Mouse (Mus musculus): ENCODE results near the gene Mrgbp.

Mrgbp gene

GRCm38 (mm10) chr2:180583154-180583507 lies 2.0 kb downstream of the Mrgbp start:
- in situ Hi-C loops (cut with MboI, MseI) = loop anchor here (5.0 to 10.0 kb wide), 2 partner anchors 122 to 159 kb away; partner anchors contain the start of gene Dido1 (in 1 of the 2)

GRCm38 (mm10) chr2:180588736-180589122 lies 7.6 kb downstream of the Mrgbp start:
- in situ Hi-C loops (cut with MboI, MseI) = loop anchor here in 1 of 2 experiments (10.0 kb wide), 1 partner anchor 116 kb away; the partner anchor contains the start of gene Dido1

- in situ Hi-C loops (cut with MboI, MseI) = loop anchor here in 1 of 2 experiments (10.0 kb wide), 1 partner anchor 116 kb away; the partner anchor contains the start of gene Dido1
These were observed 8.2 kb downstream of the Mrgbp start, which contains the start of gene Ogfr for GRCm38 (mm10) chr2:180589123-180589831. Ogfr (plus strand) TSS chr2:180589245.

- in situ Hi-C loops (cut with MboI, MseI) = no loop called here
These were observed 16.4 kb downstream of the Mrgbp start, which contains the start of gene Col9a3 for GRCm38 (mm10) chr2:180597490-180597889. Col9a3 (plus strand) TSS chr2:180597790.

- in situ Hi-C loops (cut with MboI, MseI) = no loop called here
These were observed 17.1 kb downstream of the Mrgbp start for GRCm38 (mm10) chr2:180598157-180598705.

- in situ Hi-C loops (cut with MboI, MseI) = no loop called here
These were observed 19.5 kb downstream of the Mrgbp start for GRCm38 (mm10) chr2:180600569-180601021.

- in situ Hi-C loops (cut with MboI, MseI) = no loop called here
These were observed 23.7 kb downstream of the Mrgbp start for GRCm38 (mm10) chr2:180604781-180605180.

GRCm38 (mm10) chr2:180610283-180610682 lies 29.2 kb downstream of the Mrgbp start:
- in situ Hi-C loops (cut with MboI, MseI) = no loop called here

- in situ Hi-C loops (cut with MboI, MseI) = no loop called here
These were observed 30.8 kb downstream of the Mrgbp start for GRCm38 (mm10) chr2:180611882-180612281.
